Mouse (Mus musculus): Measurements from ENCODE around the gene Ndufs5.

DNA sequence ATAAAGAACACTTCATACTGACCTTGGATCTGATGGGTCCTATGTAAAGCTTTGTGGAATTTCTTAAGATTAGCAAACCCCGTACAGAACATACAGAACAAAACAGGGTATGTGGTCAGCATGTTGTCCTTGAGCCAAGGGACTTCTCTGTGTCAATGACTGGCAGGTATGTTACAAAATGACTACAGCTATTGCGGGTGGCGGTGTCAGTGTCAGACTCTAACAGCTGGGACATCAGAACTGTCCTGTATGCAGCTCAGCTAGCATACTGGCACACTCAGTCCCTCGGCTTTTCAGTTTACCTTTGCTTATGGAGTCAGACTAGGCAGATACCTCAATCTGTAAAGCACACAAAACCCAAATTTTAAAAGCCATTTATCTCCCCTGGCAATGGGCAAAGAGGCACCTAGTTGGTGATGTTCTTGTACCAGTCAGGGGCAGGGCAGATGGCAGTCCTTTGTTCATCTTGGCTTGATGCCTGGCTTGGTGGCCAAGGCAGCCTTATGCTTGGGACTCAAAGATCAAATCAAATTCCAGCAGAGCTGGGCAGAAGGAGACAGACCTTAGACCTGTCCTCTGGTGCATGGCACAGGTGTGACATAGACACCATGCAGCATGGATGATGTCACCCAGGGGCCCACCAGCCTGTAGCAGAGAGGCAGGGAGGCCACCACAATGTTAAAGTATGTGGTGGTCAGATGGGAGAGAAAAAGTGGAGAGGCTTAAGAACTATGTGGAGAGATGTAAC is 14.3 kb upstream of the Ndufs5 start:
- TF ChIP-seq POLR2A (IDR thresholded peaks at IDR 0.05; ENCODE audit: control insufficient read depth in 1 of 2, insufficient read depth in 1 of 2, low read depth in 1 of 2, low read length in 2 of 2, poor library complexity in 1 of 2) (no peak), MAX (IDR thresholded peaks at IDR 0.05; ENCODE audit: low read length) (no peak), SIN3A (IDR thresholded peaks at IDR 0.05; ENCODE audit: low read length) (no peak), CTCF (IDR thresholded peaks at IDR 0.05 in 2 of 3, conservative IDR thresholded peaks at IDR 0.05 in 1 of 3; ENCODE audit: control insufficient read depth in 1 of 3, insufficient read depth in 1 of 3, low read depth in 2 of 3, low read length in 3 of 3, poor library complexity in 1 of 3, severe bottlenecking in 1 of 3) (no peak), ELF1 (IDR thresholded peaks at IDR 0.05; ENCODE audit: low read depth, low read length) (no peak), USF1 (IDR thresholded peaks at IDR 0.05; ENCODE audit: low read depth, low read length) (no peak), CHD2 (IDR thresholded peaks at IDR 0.05; ENCODE audit: low read length) (no peak), NRF1 (IDR thresholded peaks at IDR 0.05; ENCODE audit: insufficient read depth, low read depth, low read length, poor library complexity, severe bottlenecking) (no peak), SMC3 (IDR thresholded peaks at IDR 0.05; ENCODE audit: low read depth, low read length) (no peak), UBTF (IDR thresholded peaks at IDR 0.05; ENCODE audit: borderline replicate concordance, insufficient read depth, low read depth, low read length) (no peak)

Measured in MEL (cell line).